Mouse (Mus musculus): ENCODE measurements around the gene Pde4d. TPM values are rescaled to one million over a fixed set of nuclear protein-coding genes. Genes with fewer than 3 reads are reported as not detected.

Gene Pde4d
- polyA plus RNA-seq, 1 experiment from 2014 or later, result 14.9 TPM

DNA sequence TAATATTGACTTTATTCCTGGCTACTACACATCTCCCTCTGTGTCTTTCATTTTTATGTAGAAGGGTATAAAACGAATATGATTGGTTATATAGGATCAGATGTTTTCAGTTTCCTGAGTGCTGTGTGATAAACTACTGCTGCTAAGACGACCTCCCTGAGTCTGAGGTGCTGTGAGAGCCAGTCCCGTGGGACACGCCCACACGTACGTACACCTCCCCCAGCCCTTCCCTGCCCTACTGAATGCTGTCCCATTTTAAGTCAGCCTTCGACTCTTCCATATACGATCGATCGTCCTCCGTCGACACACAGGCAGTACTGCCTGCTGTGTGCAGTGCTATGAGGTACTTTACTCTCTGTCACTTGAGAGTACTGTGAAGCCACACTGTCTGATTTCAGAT, 1473.0 kb downstream of the Pde4d start:
- 50% methylated on average over 12 of the region's 12 CpGs for WGBS
- no peaks in the 10 kb centered on the region; the same call in 1 of the 2 replicates for H3K4me1 ChIP-seq (replicated peaks; ENCODE audit: control insufficient read depth, insufficient read depth, low read length)
- no peak overlapping the region for H3K9ac ChIP-seq (ENCODE audit: low read length)
- no peak overlapping the region for H3K27ac ChIP-seq (ENCODE audit: low read length)
- H3K36me3 ChIP-seq (ENCODE audit: control insufficient read depth, insufficient read depth, low read length), result no peaks in the 10 kb centered on the region
- no peaks in the 10 kb centered on the region for H3K9me3 ChIP-seq (ENCODE audit: control insufficient read depth, low read length)
- no peak overlapping the region for H3K4me3 ChIP-seq (ENCODE audit: low read length)
- ATAC-seq (ENCODE audit: low read depth), result peak; percentile 39; the same call in 1 of the 2 replicates
- no peaks in the 10 kb centered on the region for H3K27me3 ChIP-seq (ENCODE audit: control insufficient read depth, insufficient read depth, low read depth, low read length)
- H3K4me2 ChIP-seq (ENCODE audit: low read depth, low read length), result no peak overlapping the region

DNA sequence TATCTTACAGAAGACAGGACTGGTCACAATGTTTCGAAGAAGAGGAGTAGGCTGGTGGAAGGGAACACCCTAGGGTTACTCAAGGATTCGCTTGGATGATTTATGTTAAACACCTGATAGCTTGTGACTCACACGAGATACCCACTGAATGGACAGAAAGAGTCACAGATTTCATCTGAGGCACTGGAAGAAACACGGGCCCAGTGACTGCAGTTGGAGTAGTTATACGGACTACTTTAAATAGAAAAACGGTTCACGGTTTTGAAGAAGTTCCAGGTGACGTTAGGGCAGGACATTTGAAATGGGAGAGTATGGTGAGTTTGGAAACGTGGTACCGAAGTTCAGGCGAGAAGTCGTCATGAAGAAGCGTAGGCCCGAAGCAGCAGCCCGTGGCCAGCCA, 1475.0 kb downstream of the Pde4d start:
- Histone ChIP-seq H3K36me3 (ENCODE audit: control insufficient read depth, insufficient read depth, low read length) (no peaks in the 10 kb centered on the region), H3K27ac (ENCODE audit: low read length) (no peak overlapping the region), H3K9me3 (ENCODE audit: control insufficient read depth, low read length) (no peaks in the 10 kb centered on the region), H3K9ac (ENCODE audit: low read length) (no peak overlapping the region), H3K4me1 (replicated peaks; ENCODE audit: control insufficient read depth, insufficient read depth, low read length) (no peaks in the 10 kb centered on the region; the same call in 1 of the 2 replicates), H3K4me3 (ENCODE audit: low read length) (no peak overlapping the region), H3K4me2 (ENCODE audit: low read depth, low read length) (no peak overlapping the region), H3K27me3 (ENCODE audit: control insufficient read depth, insufficient read depth, low read depth, low read length) (no peaks in the 10 kb centered on the region)
- WGBS, result 86% methylated on average over 15 of the region's 15 CpGs
- ATAC-seq (ENCODE audit: low read depth), result no peak

DNA sequence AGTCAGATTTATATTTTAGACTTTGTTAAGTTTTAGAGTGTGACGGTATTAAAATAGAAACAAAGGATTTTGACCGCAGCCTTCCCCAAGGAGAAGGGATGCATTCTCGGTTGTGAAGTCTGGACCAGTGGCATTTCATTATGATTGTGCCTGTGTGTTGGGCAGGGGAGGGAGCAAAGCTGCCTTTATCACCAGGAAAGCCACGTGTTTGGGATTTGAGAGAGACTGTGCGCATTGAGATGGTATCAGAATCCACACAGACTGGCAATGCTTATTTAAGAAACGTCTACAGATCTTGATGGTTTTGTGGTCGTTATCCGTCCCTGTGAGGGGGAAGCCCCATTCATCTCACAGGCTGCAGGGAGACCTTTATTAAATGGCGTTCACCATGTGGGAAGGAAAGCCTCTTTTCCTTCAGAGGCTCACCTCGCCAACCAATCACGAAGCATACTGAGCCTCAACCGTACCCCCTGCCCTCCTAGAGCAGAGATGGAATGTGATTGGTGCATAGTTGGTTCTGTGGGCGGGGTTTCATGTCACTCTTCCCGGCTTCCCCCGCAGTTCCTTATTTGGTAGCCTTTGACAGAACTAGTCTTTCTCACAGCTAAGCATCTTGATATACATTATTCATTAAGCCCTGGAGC, 1476.7 kb downstream of the Pde4d start:
- peak; percentile 77 for ATAC-seq (ENCODE audit: low read depth)
- Histone ChIP-seq H3K4me3 (ENCODE audit: low read length) (peak overlapping the region; percentile 18), H3K9ac (ENCODE audit: low read length) (no peak overlapping the region), H3K27ac (ENCODE audit: low read length) (no peak overlapping the region), H3K9me3 (ENCODE audit: control insufficient read depth, low read length) (no peaks in the 10 kb centered on the region), H3K4me1 (replicated peaks; ENCODE audit: control insufficient read depth, insufficient read depth, low read length) (no peaks in the 10 kb centered on the region; the same call in 1 of the 2 replicates), H3K36me3 (ENCODE audit: control insufficient read depth, insufficient read depth, low read length) (no peaks in the 10 kb centered on the region), H3K27me3 (ENCODE audit: control insufficient read depth, insufficient read depth, low read depth, low read length) (no peaks in the 10 kb centered on the region), H3K4me2 (ENCODE audit: low read depth, low read length) (peak overlapping the region; percentile 49)
- WGBS, result 34% methylated on average over 15 of the region's 15 CpGs

DNA sequence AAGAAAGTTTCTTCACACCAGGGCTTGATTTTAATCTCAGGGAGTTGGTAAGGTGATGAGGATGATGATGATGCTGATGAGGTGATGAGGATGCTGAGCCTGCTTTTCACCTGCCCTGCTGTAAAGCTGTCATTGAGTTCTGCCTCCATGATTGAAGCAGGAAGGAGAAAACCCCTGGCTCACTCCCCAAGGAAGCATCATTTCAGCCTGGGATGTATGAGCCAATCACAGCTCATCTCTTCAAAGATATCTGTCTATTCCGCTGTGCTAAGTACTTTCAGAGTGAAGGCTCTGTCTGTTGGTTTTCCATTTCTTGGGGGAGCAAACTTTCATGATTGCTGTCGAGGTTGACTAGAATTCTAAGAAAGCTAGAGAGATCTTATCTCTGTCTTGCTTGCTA, 1478.0 kb downstream of the Pde4d start:
- ATAC-seq (ENCODE audit: low read depth), result no peak
- WGBS, result 72% methylated on average over 2 of the region's 2 CpGs

DNA sequence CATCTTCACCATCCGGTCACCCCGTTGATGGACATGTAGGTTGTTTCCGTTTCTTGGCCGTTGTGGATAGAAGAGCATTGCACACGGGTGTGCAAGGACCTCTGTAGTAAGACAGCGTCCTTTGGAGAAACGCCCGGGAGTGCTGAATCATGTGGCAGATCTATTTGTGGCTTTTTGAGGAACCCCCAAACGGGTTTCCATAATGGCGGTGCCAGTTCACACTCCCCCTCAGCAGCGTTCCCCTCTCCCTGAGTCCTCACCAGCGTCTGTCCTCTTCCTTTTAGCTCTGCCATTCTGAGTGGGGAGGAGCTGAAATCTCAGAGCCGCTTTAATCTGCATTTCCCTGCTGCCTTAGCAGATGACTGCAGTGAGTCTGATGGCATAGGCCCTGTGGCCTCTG, 1482.9 kb downstream of the Pde4d start:
- Histone ChIP-seq H3K27ac (ENCODE audit: low read length) (no peak overlapping the region), H3K9me3 (ENCODE audit: control insufficient read depth, low read length) (no peaks in the 10 kb centered on the region), H3K4me1 (replicated peaks; ENCODE audit: control insufficient read depth, insufficient read depth, low read length) (no peaks in the 10 kb centered on the region), H3K9ac (ENCODE audit: low read length) (no peak overlapping the region), H3K36me3 (ENCODE audit: control insufficient read depth, insufficient read depth, low read length) (peaks cover 3% of the 10 kb centered on the region; the same call in 1 of the 2 replicates), H3K27me3 (ENCODE audit: control insufficient read depth, insufficient read depth, low read depth, low read length) (no peaks in the 10 kb centered on the region), H3K4me2 (ENCODE audit: low read depth, low read length) (no peak overlapping the region), H3K4me3 (ENCODE audit: low read length) (no peak overlapping the region)
- no peak for ATAC-seq (ENCODE audit: low read depth)
- WGBS, result 92% methylated on average over 13 of the region's 13 CpGs

More for the DNA sequence above, 1478.0 kb downstream of the Pde4d start:
- Histone ChIP-seq H3K9ac (ENCODE audit: low read length) (no peak overlapping the region), H3K9me3 (ENCODE audit: control insufficient read depth, low read length) (no peaks in the 10 kb centered on the region), H3K4me2 (ENCODE audit: low read depth, low read length) (no peak overlapping the region), H3K27ac (ENCODE audit: low read length) (no peak overlapping the region), H3K27me3 (ENCODE audit: control insufficient read depth, insufficient read depth, low read depth, low read length) (no peaks in the 10 kb centered on the region), H3K4me1 (replicated peaks; ENCODE audit: control insufficient read depth, insufficient read depth, low read length) (no peaks in the 10 kb centered on the region; the same call in 1 of the 2 replicates), H3K36me3 (ENCODE audit: control insufficient read depth, insufficient read depth, low read length) (no peaks in the 10 kb centered on the region), H3K4me3 (ENCODE audit: low read length) (no peak overlapping the region)

DNA sequence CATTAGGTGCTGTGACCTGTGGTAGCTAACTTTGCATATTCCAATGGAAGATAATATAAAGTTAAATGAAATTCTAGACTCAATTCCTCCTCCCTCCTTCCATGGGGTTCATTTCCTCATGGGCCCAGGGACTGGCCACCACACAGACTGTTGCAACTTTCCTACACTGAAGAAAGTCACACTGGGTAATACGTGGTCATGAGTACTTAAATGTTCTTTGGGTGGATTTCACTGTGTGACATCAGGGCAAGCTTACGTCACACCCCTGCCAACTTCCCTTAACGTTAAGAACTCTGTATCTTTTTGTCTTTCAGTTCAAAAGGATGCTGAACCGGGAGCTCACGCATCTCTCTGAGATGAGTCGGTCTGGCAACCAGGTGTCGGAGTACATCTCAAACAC, 1483.8 kb downstream of the Pde4d start:
- Histone ChIP-seq H3K27ac (ENCODE audit: low read length) (no peak overlapping the region), H3K4me2 (ENCODE audit: low read depth, low read length) (no peak overlapping the region), H3K9me3 (ENCODE audit: control insufficient read depth, low read length) (no peaks in the 10 kb centered on the region), H3K36me3 (ENCODE audit: control insufficient read depth, insufficient read depth, low read length) (peaks cover 3% of the 10 kb centered on the region; the same call in 1 of the 2 replicates), H3K4me3 (ENCODE audit: low read length) (no peak overlapping the region), H3K4me1 (replicated peaks; ENCODE audit: control insufficient read depth, insufficient read depth, low read length) (no peaks in the 10 kb centered on the region), H3K27me3 (ENCODE audit: control insufficient read depth, insufficient read depth, low read depth, low read length) (no peaks in the 10 kb centered on the region), H3K9ac (ENCODE audit: low read length) (no peak overlapping the region)
- no peak for ATAC-seq (ENCODE audit: low read depth)
- 83% methylated on average over 7 of the region's 7 CpGs for WGBS

DNA sequence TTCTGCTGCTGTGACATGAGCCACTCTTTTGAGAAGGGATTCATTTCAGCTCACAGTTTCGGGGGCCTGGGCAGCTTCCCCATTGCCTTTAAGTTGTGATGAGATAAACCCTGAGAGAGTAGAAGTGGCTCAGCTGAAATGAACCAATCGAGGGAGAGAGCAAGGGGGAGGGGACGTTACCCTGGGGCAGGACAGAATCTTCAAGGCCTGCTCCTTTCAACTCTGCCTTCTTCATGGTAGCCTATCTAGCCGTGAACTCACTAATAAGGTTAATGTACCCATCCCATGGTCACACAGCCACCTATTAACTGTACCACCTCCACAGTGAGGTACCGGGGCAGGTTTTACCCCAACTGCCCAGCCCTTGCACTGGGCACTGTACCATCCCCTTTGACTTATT, 1487.1 kb downstream of the Pde4d start:
- no peaks in the 10 kb centered on the region for H3K4me1 ChIP-seq (replicated peaks; ENCODE audit: control insufficient read depth, insufficient read depth, low read length)

DNA sequence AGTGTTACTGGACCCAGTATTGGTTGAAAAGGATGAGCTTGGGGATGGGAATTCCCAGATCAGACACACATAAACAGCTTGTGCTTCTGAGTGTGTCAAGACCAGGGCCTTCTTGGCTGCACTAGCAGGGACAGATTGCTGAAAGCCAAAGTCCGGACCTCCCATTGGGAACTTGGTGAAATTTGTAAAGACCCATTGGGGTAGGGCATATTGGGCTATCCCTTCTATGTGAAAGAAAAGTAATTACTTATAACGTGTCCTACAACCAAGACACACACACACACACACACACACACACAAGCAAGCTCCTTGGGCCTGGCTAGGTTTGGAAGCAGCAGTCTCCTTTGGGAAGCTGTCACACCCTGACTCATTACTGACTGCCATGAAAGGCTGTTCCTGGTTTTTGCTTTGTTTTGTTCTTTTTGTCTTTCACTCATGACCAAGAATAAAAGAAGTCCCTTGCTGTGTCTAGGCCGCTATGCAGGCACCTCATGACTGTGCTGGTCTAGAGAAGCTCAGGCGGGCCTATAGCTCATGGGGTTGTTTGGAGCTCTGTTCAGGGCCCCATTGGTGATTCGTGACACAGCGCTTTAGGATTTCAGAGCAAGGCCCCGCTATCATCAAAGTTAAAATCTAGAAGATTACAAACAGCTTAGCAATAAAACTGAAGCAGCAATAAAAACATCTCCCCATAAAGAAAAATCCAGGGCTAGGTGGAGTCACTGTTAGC, 1495.2 kb downstream of the Pde4d start:
- Histone ChIP-seq H3K4me1 (replicated peaks; ENCODE audit: control insufficient read depth, insufficient read depth, low read length) (no peaks in the 10 kb centered on the region), H3K4me2 (ENCODE audit: low read depth, low read length) (no peak overlapping the region), H3K4me3 (ENCODE audit: low read length) (no peak overlapping the region), H3K27ac (ENCODE audit: low read length) (no peak overlapping the region), H3K9me3 (ENCODE audit: control insufficient read depth, low read length) (no peaks in the 10 kb centered on the region), H3K9ac (ENCODE audit: low read length) (no peak overlapping the region), H3K36me3 (ENCODE audit: control insufficient read depth, insufficient read depth, low read length) (peaks cover 12% of the 10 kb centered on the region), H3K27me3 (ENCODE audit: control insufficient read depth, insufficient read depth, low read depth, low read length) (no peaks in the 10 kb centered on the region)
- no peak for ATAC-seq (ENCODE audit: low read depth)
- WGBS, result 95% methylated on average over 7 of the region's 7 CpGs

More for the DNA sequence above, 1487.1 kb downstream of the Pde4d start:
- Histone ChIP-seq H3K27ac (ENCODE audit: low read length) (no peak overlapping the region), H3K9me3 (ENCODE audit: control insufficient read depth, low read length) (no peaks in the 10 kb centered on the region), H3K36me3 (ENCODE audit: control insufficient read depth, insufficient read depth, low read length) (peaks cover 3% of the 10 kb centered on the region; the same call in 1 of the 2 replicates), H3K27me3 (ENCODE audit: control insufficient read depth, insufficient read depth, low read depth, low read length) (no peaks in the 10 kb centered on the region), H3K4me3 (ENCODE audit: low read length) (no peak overlapping the region), H3K4me2 (ENCODE audit: low read depth, low read length) (no peak overlapping the region), H3K9ac (ENCODE audit: low read length) (no peak overlapping the region)
- ATAC-seq (ENCODE audit: low read depth), result no peak
- 92% methylated on average over 5 of the region's 5 CpGs for WGBS

DNA sequence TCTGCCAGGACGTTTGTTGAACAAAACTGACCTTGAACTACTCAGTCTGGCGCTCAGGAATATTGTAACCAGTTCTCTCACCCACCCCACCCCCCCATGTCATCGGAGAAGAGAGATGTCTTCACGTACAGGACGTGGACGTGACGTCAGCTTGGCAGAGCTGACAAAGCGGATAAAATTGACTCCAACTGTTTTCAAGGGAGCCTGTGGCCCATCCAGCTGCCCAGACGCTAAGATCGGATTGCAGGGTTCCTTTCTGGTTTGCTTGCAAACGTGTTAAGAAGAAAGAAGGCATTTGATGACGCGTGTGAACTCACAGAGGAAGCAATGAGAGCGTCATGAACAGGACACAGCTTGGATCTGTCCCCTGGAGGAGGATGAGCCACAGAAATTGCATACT, 1501.7 kb downstream of the Pde4d start:
- no peaks in the 10 kb centered on the region for H3K27me3 ChIP-seq (ENCODE audit: control insufficient read depth, insufficient read depth, low read depth, low read length)
- WGBS, result 49% methylated on average over 14 of the region's 14 CpGs

More for the DNA sequence above, 1501.7 kb downstream of the Pde4d start:
- Histone ChIP-seq H3K4me2 (ENCODE audit: low read depth, low read length) (no peak overlapping the region), H3K27ac (ENCODE audit: low read length) (no peak overlapping the region), H3K9ac (ENCODE audit: low read length) (no peak overlapping the region), H3K4me3 (ENCODE audit: low read length) (no peak overlapping the region), H3K9me3 (ENCODE audit: control insufficient read depth, low read length) (no peaks in the 10 kb centered on the region), H3K36me3 (ENCODE audit: control insufficient read depth, insufficient read depth, low read length) (peaks cover 18% of the 10 kb centered on the region), H3K4me1 (replicated peaks; ENCODE audit: control insufficient read depth, insufficient read depth, low read length) (no peaks in the 10 kb centered on the region)
- peak; percentile 23; the same call in 1 of the 2 replicates for ATAC-seq (ENCODE audit: low read depth)
